Mouse (Mus musculus): ENCODE data around the gene Nhsl2.
A peak's percentile ranks its signal among the peaks of the same experiment; 100 is the strongest.
"Not testable (repeated sequence)": the region's sequence is repeated elsewhere in the genome, so short reads cannot be mapped to it uniquely, and the experiment has no call there.

Gene Nhsl2

DNA sequence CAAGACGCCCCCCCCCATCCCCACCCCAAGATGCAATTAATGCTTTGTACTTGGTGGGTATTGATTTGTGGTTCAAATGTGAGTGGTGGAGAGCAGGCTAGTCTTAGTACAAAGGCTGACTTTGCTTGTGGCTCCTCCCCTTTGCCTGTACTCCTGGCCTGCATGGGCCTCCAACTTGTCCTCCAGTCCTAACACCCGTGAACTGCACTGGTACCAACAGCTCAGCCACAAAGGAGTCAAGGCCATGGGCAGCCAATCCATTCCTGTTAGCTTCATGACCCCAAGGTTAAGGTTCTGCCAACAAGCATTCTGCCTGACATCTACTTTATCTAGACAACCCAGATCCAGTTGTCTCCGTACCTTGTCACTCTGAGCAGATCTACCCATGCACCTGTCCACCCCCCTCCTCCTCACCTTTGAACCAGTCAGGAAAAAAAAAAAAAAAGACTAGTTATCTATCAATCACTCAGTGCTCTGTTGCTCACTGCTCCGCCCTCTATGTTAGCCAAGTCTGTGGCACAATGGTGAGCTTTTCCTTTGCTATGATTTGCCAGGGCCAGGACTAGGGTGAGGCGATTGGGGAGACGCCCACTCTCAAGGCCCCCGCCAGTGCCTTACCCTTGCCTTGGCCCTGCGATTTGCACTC is 236.7 kb downstream of the Nhsl2 start:
- no peak for DNase-seq (ENCODE audit: low spot score)

GRCm38 (mm10) chrX:102090605-102091004 is 241.4 kb downstream of the Nhsl2 start:
- DNase-seq (ENCODE audit: low spot score): no peak

DNA sequence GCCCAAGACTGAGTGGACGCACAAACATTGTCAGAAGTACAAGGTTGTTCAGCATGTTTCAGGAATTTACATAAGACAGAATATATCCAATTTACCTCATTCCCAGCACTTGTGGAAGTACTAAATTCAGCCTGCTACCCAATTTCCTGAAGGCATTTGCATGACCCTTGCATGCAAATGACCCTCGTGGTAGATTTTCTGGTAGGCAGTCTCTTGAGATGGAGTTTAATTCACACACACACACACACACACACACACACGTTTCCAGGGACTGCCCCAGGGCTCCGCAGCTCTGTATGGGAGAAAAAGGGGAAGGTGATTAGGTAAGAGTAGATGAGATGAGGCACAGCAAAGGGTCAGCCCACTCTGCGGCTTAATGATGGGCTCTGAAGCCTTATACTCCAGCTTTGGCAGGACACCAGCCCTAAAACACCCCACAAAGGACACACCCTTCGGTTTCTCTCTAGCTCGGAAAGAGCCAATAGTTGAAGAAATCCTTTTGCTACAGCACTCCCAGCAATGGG is 245.3 kb downstream of the Nhsl2 start:
- no peak for DNase-seq (ENCODE audit: low spot score)

- no peak for DNase-seq (ENCODE audit: low spot score)
Observed at GRCm38 (mm10) chrX:102101886-102102285, 252.7 kb downstream of the Nhsl2 start.

- not testable (repeated sequence) for DNase-seq (ENCODE audit: low spot score)
Observed at GRCm38 (mm10) chrX:102103830-102104229, 254.6 kb downstream of the Nhsl2 start.

GRCm38 (mm10) chrX:102109349-102109748 is 260.2 kb downstream of the Nhsl2 start:
- DNase-seq (ENCODE audit: low spot score): not testable (repeated sequence)

DNA sequence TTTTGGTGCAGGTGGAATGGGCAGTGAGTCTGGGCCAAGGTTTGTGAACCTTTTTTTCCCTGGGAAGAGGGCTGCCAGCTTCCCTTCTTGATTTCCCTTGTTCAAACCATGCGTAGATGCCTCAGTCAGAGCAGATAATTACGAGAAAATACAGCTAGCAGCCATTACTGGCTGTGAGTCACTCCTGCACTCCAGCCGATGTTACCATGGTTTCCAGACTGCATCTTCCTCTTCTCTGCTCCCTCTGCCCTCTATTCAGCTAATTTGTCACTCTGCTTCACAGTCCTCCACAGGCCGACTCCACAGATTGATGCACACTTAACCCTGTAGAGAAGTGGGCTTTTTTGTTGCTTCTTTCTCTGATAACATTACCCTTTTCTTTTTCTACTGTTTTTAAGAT is 266.5 kb downstream of the Nhsl2 start:
- peak; percentile 4 for DNase-seq (ENCODE audit: low spot score)

- peak; percentile 91 for DNase-seq (ENCODE audit: low spot score)
Observed at GRCm38 (mm10) chrX:102119042-102119864, 270.1 kb downstream of the Nhsl2 start, which contains the start of gene Pin4. TSS of gene Pin4 (plus strand) at chrX:102119447.

- DNase-seq (ENCODE audit: low spot score): no peak
Observed at GRCm38 (mm10) chrX:102121321-102121720, 272.1 kb downstream of the Nhsl2 start.

- DNase-seq (ENCODE audit: low spot score): no peak
Observed at GRCm38 (mm10) chrX:102141157-102141556, 292.0 kb downstream of the Nhsl2 start.

Measured in layer of hippocampus, adult 9-10 months (tissue).